Mouse (Mus musculus): ENCODE data around the gene Gnb1. TPM values are rescaled to one million over a fixed set of nuclear protein-coding genes. Genes with fewer than 3 reads are reported as not detected.
A peak's percentile ranks its signal among the peaks of the same experiment; 100 is the strongest.
"Not testable (repeated sequence)": the region's sequence is repeated elsewhere in the genome, so short reads cannot be mapped to it uniquely, and the experiment has no call there.

The Gnb1 gene
- total RNA-seq, 2 experiments from 2014 or later, result 690 to 729 TPM

GRCm38 (mm10) chr4:155549993-155550392 lies 58.8 kb downstream of the Gnb1 start:
- DNase-seq (ENCODE audit: low spot score in 2 of 2), result no peak

DNA sequence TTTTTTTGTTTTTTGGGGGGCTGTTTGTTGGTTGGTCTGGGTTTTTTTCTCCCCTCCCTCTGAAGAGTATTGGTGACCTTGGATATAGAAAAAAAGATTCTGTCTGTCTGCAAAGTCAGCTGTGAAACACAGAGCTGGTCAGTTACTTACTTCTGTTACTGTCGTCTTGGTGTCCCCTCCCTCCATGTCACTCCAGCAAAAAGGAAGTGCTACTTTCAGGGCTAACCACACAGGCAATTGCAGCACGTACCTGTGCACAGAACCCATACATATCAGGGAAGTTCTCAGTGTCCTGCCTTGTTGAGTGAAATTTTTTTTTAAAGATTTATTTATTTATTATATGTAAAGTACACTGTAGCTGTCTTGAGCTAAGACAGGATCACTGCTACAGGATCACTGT lies 59.3 kb downstream of the Gnb1 start:
- DNase-seq (ENCODE audit: low spot score in 2 of 2), result no peak

DNA sequence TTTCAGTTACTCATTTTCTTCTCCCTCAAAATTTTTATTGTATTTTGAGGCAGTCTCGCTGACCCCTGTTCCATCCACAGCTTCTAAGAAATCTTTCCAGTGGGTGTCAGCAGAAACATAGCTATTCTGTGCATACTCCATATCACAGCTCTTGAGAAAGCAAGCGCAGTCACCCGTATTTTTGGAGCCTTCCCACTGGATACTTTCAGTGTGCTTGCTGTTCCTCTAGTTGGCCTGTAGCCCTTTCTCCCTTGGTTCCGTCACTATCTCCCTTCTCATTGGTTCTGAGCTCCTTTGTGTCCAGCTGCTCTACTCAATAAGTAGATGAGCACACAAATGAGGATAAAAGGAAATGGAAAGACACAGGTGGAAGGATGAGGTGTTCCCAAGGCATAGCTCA lies 59.9 kb downstream of the Gnb1 start:
- DNase-seq (ENCODE audit: low spot score in 2 of 2), result no peak

DNA sequence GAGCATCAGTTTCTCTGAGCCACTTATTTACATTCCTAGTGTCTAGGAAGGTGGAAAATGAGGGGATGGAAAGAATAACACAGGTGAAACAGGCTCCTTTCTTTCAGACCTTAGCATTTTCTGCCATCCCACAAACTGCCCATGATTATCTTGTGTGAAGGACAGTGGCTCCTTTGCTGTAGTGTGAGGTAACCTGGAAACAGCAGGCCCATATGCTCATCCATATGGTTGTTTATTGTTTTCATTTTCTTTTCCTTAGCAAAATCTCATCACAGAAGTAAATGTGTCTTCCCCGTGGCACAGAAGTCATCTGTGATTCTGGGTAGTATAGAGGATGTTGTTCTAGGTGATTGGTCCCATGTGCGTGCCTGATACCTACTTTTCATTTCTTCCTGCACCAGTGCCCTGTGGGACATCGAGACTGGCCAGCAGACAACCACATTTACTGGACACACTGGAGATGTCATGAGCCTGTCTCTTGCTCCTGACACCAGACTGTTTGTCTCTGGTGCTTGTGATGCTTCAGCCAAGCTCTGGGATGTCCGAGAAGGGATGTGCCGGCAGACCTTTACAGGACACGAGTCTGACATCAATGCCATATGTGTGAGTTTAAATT lies 61.9 kb downstream of the Gnb1 start:
- DNase-seq (ENCODE audit: low spot score in 2 of 2), result no peak

DNA sequence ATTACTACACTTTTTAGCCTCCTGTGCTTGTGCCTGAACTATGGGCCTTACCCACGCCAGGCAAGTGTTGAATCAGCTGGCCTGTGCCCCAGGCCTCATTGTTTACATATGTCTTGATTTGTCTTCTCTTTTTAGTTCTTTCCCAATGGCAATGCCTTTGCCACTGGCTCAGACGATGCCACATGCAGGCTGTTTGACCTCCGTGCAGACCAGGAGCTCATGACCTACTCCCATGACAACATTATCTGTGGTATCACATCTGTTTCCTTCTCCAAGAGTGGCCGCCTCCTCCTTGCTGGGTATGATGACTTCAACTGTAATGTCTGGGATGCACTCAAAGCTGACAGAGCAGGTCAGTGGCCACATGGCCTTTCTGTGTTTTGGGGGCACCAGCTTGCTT lies 63.7 kb downstream of the Gnb1 start:
- DNase-seq (ENCODE audit: low spot score in 2 of 2), result no peak

DNA sequence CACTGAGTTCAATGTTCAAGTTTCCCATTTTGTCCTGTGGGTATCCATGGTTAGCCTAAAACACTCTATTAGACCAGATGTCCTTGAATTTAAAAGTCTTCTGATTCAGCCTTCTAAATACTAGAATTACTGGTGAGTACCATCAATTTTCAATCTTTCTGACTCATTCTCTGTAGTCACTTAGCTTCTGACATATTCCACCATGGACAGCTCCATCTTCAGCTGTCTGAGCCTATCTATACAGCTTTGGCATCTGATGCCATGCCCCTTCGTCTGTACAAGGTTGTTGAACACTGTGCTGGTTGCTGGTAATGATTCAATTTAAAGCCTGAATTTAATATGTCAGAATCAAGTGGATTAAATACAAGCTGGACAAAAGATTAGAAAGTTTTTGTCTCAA lies 64.3 kb downstream of the Gnb1 start:
- no peak for DNase-seq (ENCODE audit: low spot score in 2 of 2)

- no peak for DNase-seq (ENCODE audit: low spot score in 2 of 2)
These were observed 68.3 kb downstream of the Gnb1 start for GRCm38 (mm10) chr4:155559454-155559853.

DNA sequence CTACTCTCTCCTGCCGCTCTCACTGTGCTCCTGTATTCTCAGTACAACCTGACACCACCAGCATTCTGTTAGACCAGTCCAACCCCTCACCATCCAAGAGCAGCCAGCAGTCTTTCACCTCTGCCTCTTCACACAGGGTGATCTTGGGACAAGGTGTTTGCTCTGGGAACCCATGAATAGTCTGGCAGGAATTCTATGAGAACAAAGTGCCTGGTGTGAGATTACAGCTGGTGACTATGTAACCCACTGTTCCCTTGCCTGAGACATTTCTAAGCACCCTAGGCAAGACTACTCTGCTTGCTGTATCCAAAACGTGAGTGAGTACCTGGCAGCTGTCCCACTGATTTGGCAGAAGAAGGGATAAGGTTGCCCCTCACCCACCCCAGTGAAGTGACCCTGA lies 69.8 kb downstream of the Gnb1 start:
- DNase-seq (ENCODE audit: low spot score in 2 of 2), result no peak

- DNase-seq (ENCODE audit: low spot score in 2 of 2), result no peak
These were observed 70.7 kb downstream of the Gnb1 start, which contains the start of gene Nadk for GRCm38 (mm10) chr4:155561661-155562442. TSS of gene Nadk (plus strand) at chr4:155562378.

DNA sequence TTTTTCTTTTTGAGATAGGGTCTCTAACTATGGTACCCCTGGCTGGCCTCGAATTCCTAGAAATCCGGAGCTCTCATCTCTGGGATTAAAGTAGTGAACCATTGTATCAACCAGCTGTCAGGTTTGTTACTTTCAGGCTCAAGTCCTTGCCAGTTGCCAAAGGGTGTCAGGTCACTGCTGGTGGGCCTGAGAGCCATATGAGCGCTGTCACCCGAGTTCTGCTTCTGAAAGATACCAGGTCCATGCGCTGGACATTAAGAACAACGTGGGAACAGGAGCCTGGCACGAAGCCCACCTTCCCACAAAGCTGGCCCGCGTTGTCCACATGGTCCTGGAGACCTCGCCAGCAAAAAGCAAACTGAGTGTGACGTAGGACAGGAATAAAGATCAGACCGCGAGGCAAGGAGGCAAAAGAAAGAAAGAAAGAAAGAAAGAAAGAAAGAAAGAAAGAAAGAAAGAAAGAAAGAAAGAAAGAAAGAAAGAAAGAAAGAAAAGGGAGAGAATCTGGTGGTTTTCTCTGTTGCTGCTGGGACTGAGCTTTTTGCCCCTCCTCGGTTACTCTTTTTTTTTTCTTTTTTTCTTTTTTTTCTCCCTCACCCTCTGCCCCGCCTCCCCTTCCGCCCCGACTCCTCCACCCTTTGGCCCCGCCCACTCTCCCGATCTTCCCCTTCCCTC lies 71.7 kb downstream of the Gnb1 start:
- DNase-seq (ENCODE audit: low spot score in 2 of 2), result peak in 1 of 2 experiments; percentile 41

GRCm38 (mm10) chr4:155563400-155564231 lies 72.5 kb downstream of the Gnb1 start:
- DNase-seq (ENCODE audit: low spot score in 2 of 2), result peak; percentile 89 to 94

GRCm38 (mm10) chr4:155564315-155565069 lies 73.3 kb downstream of the Gnb1 start:
- peak in 1 of 2 experiments; percentile 39 for DNase-seq (ENCODE audit: low spot score in 2 of 2)

GRCm38 (mm10) chr4:155566555-155566954 lies 75.4 kb downstream of the Gnb1 start:
- DNase-seq (ENCODE audit: low spot score in 2 of 2), result no peak

GRCm38 (mm10) chr4:155568170-155568569 lies 77.0 kb downstream of the Gnb1 start:
- peak in 1 of 2 experiments; percentile 34 for DNase-seq (ENCODE audit: low spot score in 2 of 2)

DNA sequence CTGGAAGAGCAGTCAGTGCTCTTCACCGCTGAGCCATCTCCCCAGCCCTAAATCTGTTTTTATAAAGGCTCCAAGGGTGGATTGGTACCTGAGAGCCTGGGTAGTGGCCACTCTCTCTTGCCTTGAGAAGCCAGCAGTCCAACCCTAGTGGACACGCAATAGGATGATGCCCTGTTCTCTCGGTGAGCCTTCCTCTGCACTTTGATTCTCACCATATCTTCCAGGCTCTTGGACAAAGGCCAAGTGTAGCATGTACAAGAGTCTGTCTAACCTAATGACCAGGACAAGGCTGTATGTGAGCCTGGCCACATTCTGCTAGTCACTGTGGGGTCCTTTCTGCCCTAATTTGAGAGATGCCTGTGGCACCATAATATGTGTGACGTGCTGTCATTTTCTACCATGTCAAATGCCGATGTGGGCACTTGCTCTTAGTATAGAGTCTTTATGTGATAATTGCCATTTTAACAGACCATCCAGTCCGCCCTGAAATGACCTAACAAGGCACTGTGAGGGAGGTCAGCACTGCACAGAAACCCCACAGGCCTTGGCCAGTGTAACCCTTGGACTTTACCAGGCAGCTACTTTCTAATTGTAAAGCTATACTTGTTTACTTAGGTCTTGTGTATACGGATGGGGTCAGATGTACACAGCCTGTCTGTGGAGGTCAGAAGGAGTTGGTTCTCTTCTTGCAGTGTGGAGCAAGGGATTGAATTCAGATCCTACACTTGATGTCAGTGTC lies 77.6 kb downstream of the Gnb1 start:
- no peak for DNase-seq (ENCODE audit: low spot score in 2 of 2)

GRCm38 (mm10) chr4:155569818-155570217 lies 78.7 kb downstream of the Gnb1 start:
- no peak for DNase-seq (ENCODE audit: low spot score in 2 of 2)

DNA sequence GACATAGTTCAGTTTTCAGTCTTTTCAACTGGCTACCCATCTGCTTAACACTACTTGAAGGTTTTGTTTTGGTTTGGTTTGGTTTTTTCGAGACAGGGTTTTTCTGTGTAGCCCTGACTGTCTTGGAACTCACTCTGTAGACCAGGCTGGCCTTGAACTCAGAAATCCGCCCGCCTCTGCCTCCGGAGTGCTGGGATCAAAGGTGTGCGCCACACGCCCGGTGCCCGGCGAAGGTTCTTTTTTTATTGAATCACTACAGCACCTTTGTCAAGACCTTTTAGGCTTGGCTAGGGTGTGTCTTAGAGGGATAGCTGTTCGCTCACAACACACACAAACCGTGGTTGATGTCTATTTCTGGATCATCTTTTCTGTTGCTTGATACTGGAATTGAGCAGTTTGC lies 79.2 kb downstream of the Gnb1 start:
- DNase-seq (ENCODE audit: low spot score in 2 of 2), result not testable (repeated sequence)

- no peak for DNase-seq (ENCODE audit: low spot score in 2 of 2)
These were observed 80.3 kb downstream of the Gnb1 start for GRCm38 (mm10) chr4:155571442-155571841.

DNA sequence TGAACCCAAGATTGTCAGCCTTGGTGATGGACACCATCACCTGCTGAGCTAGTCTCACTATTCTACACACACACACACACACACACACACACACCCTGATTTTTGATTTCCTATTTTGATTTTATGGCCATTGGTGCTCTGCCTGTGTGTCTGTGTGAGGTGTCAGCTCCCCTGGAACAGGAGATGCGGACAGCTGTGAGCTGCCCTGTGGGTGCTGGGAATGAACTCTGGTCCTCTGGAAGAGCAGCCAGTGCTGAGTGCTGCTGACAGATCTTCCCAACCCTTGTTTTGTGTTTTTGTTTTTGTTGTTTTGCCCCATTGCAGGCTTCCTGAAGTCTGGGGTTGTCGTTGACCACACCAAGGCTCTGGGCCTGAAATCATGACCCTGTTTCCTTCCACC lies 82.0 kb downstream of the Gnb1 start:
- no peak for DNase-seq (ENCODE audit: low spot score in 2 of 2)

- no peak for DNase-seq (ENCODE audit: low spot score in 2 of 2)
These were observed 82.7 kb downstream of the Gnb1 start for GRCm38 (mm10) chr4:155573876-155574275.

Data from layer of hippocampus, adult 18-20 months (tissue).